Mouse (Mus musculus) erythroid progenitor cell, adult 5-6 weeks (primary cell): ENCODE data around the gene Meox2. TPM values are rescaled to one million over a fixed set of nuclear protein-coding genes. Genes with fewer than 3 reads are reported as not detected.
"Not testable (repeated sequence)": the region's sequence is repeated elsewhere in the genome, so short reads cannot be mapped to it uniquely, and the experiment has no call there.

Source experiments
- ATAC-seq: replicated peaks from 2 replicates; pipeline ENCODE4 v1.8.0; 2016; ENCODE audit warnings: moderate number of reproducible peaks, mild to moderate bottlenecking, moderate TSS enrichment, inconsistent platforms; ENCODE audit not compliant: poor library complexity, low FRiP score, severe bottlenecking
- total RNA-seq, 2 experiments: library from RNA; stranded (forward) in 1 of 2; stranded (reverse) in 1 of 2; fragments of 150-400 nt in 1 of 2; fragments of 186-747, 209-891 nt in 1 of 2; gene quantifications; 2 replicates each; pipeline versions ENCODE4 v1.2.3 to v1.2.4; 2015 to 2017; ENCODE audit warnings: low replicate concordance in 2 of 2

The Meox2 gene
- total RNA-seq (2015; ENCODE audit: low replicate concordance), result not detected in 2 replicates
- not detected in 2 replicates for total RNA-seq (2017; ENCODE audit: low replicate concordance)

DNA sequence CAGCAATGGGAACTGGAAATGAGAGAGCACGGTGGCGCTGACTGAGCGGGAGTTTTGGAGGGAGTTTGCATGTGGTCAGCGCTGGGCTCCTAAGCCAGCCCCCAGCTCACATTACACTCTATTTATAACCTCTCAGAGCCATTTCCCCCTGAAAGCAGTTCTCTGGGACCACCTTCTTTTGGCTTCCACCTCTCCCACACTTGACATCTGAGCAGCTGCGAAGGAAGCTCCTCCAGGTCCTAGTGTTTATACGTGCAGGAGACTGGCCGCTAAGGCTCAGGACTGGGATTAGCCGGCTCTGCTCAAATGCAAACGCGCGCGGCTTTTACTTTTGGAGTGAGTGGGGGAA lies at the start of gene Meox2:
Meox2 (plus strand) TSS at position 151 of the 349 bp plus-strand sequence.
- no peak for ATAC-seq

DNA sequence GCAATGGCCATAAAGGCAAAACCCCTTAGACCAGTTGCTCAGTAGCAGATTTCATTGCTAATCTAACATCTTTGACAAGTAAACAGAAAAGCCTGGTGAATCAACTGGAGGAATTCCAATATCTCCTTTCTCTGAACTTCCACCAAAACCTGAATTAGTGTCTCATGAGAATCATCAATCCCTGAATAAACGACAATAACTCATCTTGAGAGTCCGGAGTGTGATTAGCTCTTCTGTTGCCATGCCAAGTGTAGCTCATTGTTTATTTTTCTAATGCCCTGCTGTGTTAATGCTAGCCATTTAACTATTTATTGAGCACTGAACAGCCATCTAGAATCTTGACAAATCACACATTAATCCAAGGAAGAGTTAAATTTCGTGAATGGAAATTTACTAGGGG lies 35.7 kb upstream of the Meox2 start:
- no peak for ATAC-seq

GRCm38 (mm10) chr12:37077308-37077707 lies 31.0 kb upstream of the Meox2 start:
- no peak for ATAC-seq

- not testable (repeated sequence) for ATAC-seq
These were observed 28.3 kb upstream of the Meox2 start for GRCm38 (mm10) chr12:37080005-37080404.

DNA sequence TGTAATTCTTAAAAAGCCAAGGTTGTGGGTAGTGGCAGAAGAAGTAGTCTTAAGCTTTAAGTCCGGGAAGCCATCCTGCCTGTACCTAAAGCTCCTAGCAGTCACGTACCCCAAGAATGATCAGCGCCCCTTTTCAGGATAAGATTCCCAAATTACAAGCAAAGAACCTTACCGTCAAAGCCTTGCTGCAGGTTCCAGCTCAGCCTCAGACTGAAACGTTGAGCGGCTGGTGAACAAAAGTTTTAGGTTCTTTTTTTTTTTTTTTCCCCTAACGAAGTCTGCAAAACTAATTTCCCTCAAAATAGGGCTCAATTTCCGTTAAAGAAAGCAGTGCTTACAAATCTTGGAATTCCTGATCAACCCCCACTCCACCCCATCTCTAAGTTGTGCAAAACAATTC lies 1.8 kb upstream of the Meox2 start:
- no peak for ATAC-seq

DNA sequence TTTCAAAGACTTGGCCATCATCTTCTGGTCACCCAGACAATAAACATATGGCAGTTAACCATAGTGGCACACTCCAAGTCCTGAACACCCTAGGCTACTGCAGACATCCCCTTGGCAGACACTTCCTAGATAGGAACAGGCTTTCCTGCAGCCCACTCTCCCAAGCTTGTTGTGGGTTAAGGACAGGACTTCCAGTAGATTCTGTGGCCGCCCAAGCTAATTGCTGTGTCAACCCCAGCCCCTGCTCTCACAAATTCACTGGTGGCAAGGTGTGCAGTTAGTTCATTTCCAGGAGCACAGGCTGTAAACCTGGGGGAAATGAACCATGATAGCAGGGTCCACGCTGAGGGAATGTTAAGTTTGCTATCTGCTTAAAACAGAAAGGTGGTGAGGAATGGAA lies 1.2 kb upstream of the Meox2 start:
- no peak for ATAC-seq

- ATAC-seq, result no peak
These were observed 489 bp upstream of the Meox2 start for GRCm38 (mm10) chr12:37107713-37108389.

DNA sequence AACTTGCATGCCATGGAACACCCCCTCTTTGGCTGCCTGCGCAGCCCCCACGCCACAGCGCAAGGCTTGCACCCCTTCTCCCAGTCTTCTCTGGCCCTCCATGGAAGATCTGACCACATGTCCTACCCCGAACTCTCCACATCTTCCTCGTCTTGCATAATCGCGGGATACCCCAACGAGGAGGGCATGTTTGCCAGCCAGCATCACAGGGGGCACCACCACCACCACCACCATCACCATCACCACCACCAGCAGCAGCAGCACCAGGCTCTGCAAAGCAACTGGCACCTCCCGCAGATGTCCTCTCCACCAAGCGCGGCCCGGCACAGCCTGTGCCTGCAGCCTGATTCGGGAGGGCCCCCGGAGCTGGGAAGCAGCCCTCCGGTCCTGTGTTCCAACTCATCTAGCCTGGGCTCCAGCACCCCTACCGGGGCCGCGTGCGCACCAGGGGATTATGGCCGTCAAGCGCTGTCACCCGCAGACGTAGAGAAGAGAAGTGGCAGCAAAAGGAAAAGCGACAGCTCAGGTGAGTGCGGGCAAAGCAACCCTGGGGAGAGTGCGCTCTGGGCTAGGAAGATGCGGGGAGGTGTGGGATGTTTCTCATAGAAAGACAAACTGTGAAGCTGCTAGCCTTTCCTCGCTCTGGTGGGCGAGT lies 606 bp downstream of the Meox2 start:
- no peak; the same call in 1 of the 2 replicates for ATAC-seq

DNA sequence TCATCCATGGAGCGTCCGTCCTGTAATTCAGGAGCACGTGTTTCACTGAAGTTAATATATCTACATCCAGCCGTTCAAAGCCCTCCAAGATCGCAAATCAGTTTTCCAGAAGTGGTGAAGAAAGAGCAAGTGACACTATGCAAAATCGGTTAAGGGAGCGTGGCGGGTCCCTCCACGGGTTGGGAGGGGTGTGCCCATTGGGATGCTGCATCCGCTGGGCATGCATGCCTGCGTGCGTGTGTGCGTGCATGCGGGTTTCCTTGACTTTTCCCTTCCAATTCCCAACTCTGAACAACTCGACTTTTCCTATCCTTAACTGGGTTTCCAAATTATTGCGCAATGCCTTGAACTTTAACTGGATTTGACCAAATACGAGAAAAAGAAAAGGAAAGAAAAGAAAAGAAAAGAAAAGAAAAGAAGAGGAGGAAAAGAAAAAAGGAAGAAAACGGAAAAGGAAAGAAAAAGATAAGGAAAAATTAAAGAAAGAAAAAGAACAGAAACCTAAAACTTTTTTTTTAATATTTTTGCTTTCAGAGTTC lies 1.2 kb downstream of the Meox2 start:
- no peak for ATAC-seq

DNA sequence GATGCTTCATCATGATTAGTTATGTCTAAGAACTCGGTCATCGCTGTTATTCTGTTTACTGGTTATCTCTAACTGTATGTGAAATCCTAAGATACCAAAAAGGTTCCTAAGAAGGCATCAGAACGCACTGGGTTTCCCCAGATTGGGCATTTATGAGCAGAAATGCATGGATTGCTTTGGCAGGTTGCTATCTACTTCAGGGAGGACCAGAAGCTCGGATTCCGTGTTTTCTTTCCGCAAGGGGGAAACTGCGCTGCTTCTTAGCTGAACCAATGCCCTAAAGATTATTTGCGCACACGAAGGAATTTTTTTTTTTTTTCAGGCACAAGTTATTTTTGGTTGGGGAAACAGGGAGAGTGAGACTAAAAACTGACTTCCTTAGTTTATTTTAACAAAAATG lies 2.6 kb downstream of the Meox2 start:
- no peak for ATAC-seq

- no peak for ATAC-seq
These were observed 10.9 kb downstream of the Meox2 start for GRCm38 (mm10) chr12:37119246-37119645.

DNA sequence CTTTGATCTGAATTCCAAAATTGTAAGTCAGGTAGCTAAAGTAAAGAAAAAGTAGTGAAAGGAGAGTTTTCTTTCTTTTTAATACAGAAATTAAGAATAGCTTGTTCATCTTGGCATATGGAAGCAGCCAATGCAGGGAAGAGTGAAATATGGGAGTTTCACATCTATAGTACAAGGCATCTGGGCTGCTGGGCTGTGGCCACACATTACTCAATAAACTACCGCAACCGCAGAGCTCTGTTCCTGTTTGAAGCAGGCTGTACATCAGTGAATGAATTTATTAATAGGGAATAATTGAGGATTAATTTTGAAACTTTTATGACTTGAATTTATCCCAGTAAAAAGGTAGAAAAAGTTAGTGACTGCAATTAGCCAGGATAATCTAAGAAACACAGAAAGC lies 15.4 kb downstream of the Meox2 start:
- ATAC-seq, result no peak

DNA sequence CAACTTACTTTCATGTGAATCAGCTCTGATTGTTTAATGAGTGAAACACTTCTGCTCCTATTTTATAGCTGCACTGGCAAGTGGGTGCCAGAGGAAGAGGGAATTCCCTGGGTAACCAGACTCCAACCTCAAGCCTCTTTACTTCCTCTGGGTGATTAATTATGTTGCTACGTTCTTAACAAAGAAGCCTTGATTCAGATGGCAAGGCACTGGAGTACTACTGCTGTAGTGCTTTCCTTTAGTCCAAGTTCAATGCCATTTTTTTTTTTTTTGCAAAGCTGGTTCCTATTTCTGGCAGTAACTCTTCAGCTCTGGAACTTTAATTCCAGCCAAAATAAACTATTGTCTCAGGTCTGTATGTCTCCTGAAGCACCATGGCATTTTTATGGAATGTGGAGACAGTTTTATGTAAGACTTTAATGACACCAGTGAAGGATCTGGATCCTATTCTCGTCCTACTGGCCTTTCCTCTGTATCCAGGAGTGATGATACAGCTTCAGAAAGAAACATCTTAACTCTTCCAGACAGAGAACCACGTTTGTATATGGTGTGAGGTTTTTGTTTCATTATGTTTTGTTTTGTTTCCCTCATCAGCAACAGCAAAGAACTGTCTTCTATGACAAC lies 33.9 kb downstream of the Meox2 start:
- ATAC-seq, result no peak

DNA sequence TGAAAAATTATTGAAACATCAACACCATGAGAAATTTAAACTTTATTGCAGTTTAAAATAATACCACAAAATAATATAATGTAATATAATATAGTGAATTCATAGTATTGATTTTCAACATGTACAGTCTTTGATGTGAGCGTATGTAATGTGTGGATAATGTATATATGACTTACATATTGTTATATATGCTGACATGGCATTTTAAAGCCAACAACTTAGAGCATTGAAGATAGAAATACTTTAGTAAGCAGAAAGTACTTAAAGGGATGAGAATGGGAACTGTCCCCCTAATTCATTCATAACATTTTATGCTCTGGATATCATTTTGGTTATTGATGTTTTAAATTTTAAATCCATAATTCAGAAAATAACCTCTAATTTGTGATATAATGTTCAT lies 35.5 kb downstream of the Meox2 start:
- ATAC-seq, result no peak

GRCm38 (mm10) chr12:37167742-37168141 lies 59.4 kb downstream of the Meox2 start:
- ATAC-seq, result no peak

GRCm38 (mm10) chr12:37173324-37173723 lies 65.0 kb downstream of the Meox2 start:
- no peak for ATAC-seq

DNA sequence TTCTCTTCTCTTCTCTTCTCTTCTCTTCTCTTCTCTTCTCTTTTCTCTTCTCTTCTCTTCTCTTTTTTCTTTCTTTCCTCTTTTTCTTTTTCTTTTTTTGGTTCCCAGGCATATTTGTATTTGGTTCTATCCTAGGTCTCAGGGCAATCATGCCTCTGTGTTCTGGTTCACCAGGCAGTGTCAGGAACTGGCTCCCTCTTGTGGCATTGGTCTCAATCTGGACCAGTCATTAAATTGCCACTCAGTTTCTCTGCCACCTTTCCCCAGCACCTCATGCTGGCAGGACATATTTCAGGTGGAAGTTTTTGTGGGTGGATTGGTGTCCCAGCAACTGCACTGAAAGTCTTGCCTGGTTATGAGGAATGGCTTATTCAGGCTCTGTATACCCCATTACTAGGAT lies 75.3 kb downstream of the Meox2 start:
- ATAC-seq, result no peak

DNA sequence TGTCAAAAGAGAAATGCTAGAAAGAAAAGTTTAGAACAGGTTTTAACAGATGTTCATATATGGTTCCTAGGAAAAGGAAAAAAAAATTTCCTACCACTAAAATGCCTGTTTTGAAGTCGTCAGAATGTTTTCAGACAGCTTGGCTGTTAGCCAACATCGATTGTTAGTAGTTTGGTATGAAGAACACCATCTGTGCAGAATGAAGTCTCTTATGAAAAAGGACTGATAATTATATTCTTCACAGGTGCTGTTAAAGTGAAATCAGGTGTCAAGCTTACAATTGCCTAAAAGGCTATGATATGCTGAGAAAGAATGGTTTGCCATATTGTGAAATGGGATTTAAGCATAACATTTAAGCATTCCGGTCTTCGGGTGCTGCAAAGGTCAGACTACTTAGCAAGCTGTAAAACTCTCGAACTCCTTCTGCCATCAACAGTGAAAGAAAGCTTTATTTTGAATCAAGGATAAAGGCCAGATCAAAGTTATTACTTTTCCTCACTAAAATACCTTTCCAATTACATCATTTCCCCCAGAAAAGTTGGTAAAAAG lies 80.7 kb downstream of the Meox2 start:
- ATAC-seq, result no peak
